Mouse (Mus musculus) liver, postnatal 0 days (tissue): ENCODE data around the gene Ttc27.

Source experiments
- CTCF ChIP-seq: sonication (generic); IDR thresholded peaks from 2 replicates; pipeline ENCODE4 v1.5.1; 2016; ENCODE audit warnings: antibody characterized with exemption, low read depth
- EP300 ChIP-seq: IDR thresholded peaks from 2 replicates; pipeline ENCODE4 v1.6.1; 2016; ENCODE audit warnings: antibody characterized with exemption, low read depth, mild to moderate bottlenecking

DNA sequence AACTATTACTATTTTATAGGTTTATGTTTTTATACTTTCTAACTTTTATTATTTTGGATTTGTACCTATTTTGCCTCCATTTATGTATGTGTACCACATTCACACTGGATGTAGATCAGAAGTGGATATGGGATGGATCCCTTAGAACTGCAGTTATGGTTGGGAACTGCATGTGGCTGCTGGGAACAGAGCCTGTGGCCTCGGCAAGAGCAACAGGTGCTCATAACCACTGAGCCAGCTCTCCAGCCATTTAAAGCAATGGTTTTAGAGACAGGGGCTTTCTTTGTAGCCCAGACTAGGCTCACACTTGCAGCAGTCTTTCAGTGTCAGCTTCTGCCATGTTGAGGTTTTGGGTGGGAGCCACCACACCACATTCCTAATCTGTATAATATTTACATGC, 32.1 kb downstream of the Ttc27 start:
- TF ChIP-seq CTCF, result no peak
- no peak for TF ChIP-seq EP300
